Mouse (Mus musculus) forebrain, embryonic 10.5 days (tissue): ENCODE data around the gene Gm6460. TPM values are rescaled to one million over a fixed set of nuclear protein-coding genes. Genes with fewer than 3 reads are reported as not detected.
"Not testable (repeated sequence)": the region's sequence is repeated elsewhere in the genome, so short reads cannot be mapped to it uniquely, and the experiment has no call there.

Source experiments
- DNase-seq: peaks from one replicate; pipeline ENCODE4 v3.0.0-alpha.2; 2017; ENCODE audit warnings: low spot score; ENCODE audit errors: extremely low spot score
- H3K27ac ChIP-seq: fragments of 300-500 bp; sonication (generic); 2 replicates; pipeline ENCODE4 v1.5.1; 2016; ENCODE audit warnings: mild to moderate bottlenecking
- H3K27me3 ChIP-seq: fragments of 300-500 bp; sonication (generic); 2 replicates; pipeline ENCODE4 v1.6.1; 2016; ENCODE audit warnings: mild to moderate bottlenecking; ENCODE audit not compliant: poor library complexity, severe bottlenecking
- H3K36me3 ChIP-seq: fragments of 300-500 bp; sonication (generic); replicated peaks from 2 replicates; pipeline ENCODE4 v1.6.1; 2016; ENCODE audit warnings: mild to moderate bottlenecking, moderate library complexity
- H3K4me1 ChIP-seq: fragments of 300-500 bp; sonication (generic); 2 replicates; pipeline ENCODE4 v1.6.1; 2016
- H3K4me3 ChIP-seq: fragments of 300-500 bp; sonication (generic); 2 replicates; pipeline ENCODE4 v1.5.1; 2016; ENCODE audit warnings: mild to moderate bottlenecking, moderate library complexity
- H3K9me3 ChIP-seq: fragments of 300-500 bp; sonication (generic); 2 replicates; pipeline ENCODE4 v1.6.1; 2016; ENCODE audit warnings: mild to moderate bottlenecking, moderate library complexity
- WGBS: fragments of 180-500 bp; shearing (Covaris S2); methylation state at CpG from one replicate; pipeline ENCODE4 v1.1.7; 2016; 5-methylcytosine and 5-hydroxymethylcytosine counted together
- polyA plus RNA-seq: library from polyadenylated mRNA; unstranded; fragments of >200 nt; fragmentation: Nextera tagmentation; extraction: Ambion mirVana; gene quantifications from 2 replicates; pipeline ENCODE4 v1.2.1, GENCODE M21; 2016

Gm6460 gene
- not detected in 2 replicates for polyA plus RNA-seq

GRCm38 (mm10) chr5:11594613-11595012 lies at the start of gene Gm6460:
Gm6460 (plus strand) TSS chr5:11594913.
- H3K27ac ChIP-seq, DNase-seq, H3K27me3 ChIP-seq, H3K4me3 ChIP-seq, H3K36me3 ChIP-seq, H3K4me1 ChIP-seq, H3K9me3 ChIP-seq: not testable (repeated sequence)
- WGBS: no CpG with 5 or more reads among the region's 3 CpGs

Other genes starting within 250 kb of the Gm6460 start
- gene Gm8897, start 178.5 kb upstream of the Gm6460 start, polyA plus RNA-seq: not detected in 2 replicates
- gene Gm8906, start 92.2 kb upstream of the Gm6460 start, polyA plus RNA-seq: not detected in 2 replicates
- gene Gm8922, start 87.0 kb downstream of the Gm6460 start, polyA plus RNA-seq: not detected in 2 replicates
- gene Gm8926, start 175.6 kb downstream of the Gm6460 start, polyA plus RNA-seq: not detected in 2 replicates